Mouse (Mus musculus) gastrocnemius, adult 18-20 months (tissue): Measurements from ENCODE around the gene Msmp. TPM values are rescaled to one million over a fixed set of nuclear protein-coding genes. Genes with fewer than 3 reads are reported as not detected.
"Not testable (repeated sequence)": the region's sequence is repeated elsewhere in the genome, so short reads cannot be mapped to it uniquely, and the experiment has no call there.

ENCODE experiments used
- DNase-seq: peaks from one replicate; pipeline ENCODE4 v3.0.0; 2021; ENCODE audit warnings: low spot score
- total RNA-seq, 2 experiments: library from RNA; stranded (reverse); gene quantifications; 2 replicates each; pipeline ENCODE4 v1.2.3; 2021

The Msmp gene
- total RNA-seq, 2 experiments from 2014 or later = 0.55 TPM; not detected in 1

DNA sequence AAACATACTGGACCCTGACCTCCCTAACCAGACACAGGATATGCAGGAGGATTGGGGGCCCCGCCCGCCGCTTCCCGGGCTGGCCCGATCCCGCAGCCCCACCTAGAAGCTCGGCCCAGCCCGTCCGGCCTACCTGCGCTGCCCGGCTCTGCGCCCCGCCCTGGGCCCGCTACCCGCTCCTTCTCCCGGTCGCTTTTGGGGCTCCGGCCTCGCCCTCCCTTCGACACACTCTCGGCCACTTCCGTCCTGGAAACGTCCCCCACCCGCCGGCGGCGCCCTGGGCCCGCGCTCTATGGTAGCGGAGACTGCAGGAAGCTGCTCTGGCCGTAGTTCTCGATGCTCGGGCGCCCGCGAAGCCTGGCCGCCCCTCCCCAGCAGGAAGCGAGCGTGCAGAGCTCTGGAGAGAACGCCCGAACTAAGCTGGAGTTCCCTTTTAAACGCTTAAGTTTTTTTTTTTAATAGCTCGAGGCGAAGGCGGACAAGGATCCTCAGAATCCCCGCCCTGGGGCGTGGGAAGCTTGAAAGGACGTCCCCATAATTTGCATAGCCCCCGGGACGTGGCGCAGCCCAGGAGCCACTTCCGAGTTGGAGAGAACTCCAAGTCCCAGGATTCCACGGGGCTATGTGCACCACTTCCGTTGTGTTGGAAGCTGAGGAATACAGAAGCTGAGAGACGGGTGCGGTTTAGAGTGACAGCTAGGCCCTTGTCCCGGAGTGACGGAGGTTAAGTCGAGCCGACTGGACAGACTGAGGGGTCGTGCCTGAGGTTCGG lies 22.1 kb downstream of the Msmp start, which contains the start of the genes Creb3 and Tln1:
Gene Creb3, plus strand, starts transcription at position 336 of the 772 bp plus-strand sequence.
Gene Tln1, minus strand, starts transcription at position 695 of the 772 bp plus-strand sequence.
- DNase-seq = peak; percentile 96

DNA sequence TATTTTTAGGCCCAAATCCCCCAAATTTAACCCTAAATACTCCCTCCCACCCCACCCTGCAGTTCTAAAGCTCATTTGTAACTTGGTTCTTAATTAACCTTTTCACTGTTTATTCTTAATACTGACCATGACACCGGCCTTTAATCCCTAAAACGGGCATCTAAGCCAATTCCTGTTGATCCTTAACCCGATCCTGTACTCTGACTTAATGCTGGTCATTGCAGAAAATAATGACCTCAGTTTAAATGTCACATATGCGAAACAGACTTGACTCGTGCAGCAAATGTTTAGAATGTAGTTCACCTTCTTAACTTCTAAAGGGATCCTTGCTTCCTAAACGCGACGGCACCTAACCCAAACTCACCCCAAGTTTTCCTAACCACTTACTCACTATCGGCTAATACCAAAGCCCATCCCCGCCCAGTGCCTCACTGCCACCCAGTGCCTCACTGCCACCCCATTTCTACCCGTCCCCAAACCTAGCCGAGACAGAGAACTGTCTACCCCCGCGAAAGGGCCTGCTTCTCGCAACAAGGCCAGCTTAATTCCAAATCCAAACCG lies 22.8 kb downstream of the Msmp start:
- DNase-seq = no peak

DNA sequence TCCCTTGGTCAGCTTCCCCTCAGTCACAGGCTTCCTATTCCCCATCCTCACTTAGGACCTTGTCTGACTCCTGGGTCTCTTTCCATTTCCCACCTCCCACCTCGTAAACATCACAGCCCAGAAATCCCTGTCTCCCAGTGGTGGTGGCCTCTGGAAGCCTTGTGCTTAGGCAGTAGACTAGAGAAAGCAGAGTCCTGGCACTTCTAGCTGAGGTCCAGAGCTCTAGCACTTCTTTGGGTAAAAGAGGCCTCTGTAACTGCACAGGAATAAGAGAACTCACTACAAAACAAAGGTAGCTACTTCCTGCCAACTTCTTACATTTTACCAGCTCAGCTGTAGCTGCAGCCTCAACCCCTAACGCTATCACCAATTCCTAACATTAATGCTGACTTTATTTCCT lies 23.3 kb downstream of the Msmp start:
- no peak for DNase-seq

DNA sequence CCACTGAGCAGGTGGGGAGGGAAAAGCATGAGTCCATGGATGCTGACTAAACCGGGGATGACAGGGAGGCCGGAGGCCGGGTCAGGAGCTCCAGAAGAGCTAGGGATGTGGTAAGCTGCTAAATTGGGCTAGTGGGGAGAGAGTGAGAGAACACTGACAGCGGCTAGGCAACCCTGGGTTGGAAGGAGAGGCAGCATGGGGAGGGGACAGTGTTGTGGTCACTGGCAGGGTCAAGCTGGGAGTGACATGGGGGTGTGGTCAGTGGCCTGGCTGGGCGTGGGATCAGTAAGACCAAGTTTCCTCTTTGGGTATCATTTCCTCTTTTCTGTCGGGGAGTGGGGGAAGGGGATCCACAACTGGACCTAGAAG lies 24.1 kb downstream of the Msmp start:
- peak; percentile 61 for DNase-seq

DNA sequence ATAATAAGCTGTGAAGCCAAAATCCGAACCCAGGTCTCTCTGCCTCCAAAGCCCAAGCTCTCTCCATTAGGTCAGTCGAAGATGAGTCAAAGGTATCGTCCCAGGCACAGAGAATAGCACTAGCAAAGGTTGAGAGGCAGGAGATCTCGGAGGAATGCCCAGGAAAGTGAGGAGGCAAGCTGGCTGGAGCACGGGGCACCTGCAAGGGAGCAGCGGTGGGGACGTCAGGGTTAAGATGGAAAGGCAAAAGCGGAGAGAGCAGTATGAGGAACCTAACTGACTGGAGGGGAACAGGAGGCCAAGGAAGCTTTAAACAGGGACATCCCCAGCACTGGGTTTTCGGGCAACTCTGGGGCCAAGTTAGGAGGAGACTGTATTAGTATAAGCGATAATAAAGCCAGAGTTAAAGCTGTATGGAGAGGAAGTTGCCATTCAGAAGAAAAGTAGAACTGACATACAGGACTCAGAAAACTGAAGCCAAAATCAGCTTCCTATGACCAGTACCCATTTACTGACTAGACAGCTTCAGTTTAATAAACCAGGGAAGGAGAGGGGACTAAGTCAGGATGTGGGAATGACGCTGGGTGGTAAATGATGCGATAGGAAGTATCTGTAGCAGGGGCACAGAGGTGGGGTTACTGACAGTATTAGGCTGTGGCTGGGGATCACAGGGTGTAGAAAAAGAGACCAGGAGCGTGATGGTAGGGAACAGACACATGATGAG lies 24.6 kb downstream of the Msmp start:
- DNase-seq = no peak

DNA sequence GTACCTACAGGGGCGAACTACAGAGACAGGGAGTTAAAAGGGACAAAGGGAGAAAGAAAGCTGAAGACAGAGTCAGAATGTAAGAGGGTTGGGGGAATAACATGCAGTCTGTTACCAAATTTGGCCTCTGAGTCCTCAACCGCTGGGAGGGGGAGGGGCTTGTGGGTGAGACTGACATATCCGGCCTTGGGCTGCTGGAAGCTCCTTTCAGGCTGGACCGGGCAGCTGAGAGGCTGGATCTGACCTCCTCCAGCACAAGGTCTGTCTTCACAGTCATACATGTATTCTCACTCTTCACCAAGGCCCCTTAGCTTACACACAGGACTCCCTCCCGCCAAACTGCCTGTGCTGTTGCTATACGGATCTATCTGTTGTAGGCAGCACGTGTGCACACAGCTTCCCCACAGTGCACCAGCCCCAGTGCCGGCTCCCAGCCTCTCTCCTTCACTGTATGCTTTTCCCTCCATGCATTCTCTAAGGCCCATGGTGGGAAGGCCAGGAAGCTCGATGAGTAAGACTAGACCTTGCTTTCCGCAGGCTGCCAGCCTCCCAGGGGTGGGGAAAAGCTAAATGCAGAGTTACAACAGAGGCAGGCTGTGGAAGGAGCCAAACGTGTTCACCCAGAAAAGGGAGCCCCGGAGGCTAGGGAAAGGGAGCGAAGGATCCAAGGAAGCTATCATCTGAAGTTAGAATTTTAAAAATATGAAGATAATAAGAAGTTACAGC lies 25.5 kb downstream of the Msmp start:
- DNase-seq = peak; percentile 41

DNA sequence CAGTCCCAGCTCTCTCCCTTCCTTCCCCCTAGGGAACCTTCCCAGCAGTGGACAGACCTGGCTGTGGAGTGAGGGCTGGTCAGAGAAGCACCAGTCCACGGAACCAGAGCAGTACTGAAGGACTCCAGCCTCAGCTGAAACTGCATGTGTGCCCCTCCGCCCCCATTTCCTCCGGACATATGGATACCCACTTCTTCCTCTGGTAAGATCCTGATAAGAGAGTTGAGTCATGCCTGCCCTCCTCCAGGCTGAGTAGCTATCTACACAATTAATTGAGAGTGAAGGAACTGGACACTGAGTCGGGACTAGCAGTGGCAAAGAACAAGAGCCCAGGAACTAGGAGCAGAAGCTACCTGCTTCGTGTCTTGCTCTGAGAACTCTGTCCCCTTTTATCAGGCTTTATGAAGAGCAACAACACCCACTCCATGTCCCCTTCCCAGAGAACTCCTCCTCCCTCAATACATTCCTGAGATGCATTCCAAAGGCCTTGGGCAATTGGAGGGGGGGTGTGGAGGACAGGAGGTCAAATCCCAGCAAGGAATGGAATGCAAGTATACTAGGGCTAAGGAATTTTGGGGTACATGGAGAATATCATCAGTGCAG lies 26.2 kb downstream of the Msmp start:
- DNase-seq = no peak

DNA sequence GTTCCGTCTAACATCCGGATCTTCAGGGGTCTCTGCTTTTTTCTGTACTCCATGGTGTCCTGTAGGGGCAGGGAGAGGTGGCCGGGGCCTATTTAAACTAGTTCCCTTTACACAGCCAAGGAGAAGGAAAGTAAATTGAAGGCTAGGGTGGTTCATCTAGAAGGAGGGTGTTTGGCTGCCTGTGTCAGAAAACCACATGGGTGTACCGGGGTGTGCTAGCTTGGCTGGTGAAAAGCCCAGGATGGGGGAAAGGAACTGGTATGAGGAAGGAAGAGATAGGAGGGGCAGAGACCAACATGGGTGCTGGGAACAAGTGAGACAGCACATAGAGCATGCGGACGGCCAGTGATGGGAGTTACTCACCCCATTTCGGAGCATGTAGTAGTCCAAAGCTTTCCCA lies 28.4 kb downstream of the Msmp start:
- DNase-seq = no peak

DNA sequence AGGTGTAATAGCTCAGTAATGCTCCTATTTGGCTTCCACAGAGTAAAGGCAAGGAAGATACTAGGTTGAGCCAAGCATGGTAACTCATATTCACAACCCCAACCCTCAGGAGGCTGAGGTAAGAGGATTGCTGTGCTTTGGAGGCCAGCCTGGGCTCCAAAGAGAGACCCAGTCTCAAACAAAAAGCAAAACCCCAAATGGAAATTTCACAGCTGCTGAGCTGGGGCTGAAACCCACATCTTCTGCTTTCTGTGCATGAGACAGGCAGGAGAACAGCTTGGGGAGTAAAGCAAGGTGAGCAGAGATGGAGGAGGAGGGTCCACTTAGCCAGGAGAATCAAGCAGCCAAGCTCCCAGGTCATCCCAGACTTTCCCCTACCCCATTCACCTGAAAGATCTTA lies 30.4 kb downstream of the Msmp start:
- no peak for DNase-seq

DNA sequence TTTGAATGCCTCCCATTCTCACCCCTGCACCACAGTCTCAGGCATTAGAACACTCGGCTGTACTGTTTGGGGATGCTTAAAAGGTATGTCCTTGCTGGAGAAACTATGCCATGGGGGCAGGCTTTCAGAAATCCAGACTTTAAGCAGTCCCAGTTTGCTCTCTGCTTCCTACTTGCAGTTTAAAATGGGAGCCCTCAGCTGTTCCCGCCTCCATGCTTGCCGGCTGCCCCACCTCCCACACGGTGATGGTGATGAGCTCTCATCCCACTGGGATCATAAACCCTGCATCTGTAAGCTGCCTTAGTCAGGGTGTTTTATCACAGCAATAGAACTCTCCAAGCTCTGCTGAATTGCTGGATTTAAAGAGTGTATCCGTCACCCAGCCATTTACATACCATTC lies 31.9 kb downstream of the Msmp start:
- DNase-seq = no peak

DNA sequence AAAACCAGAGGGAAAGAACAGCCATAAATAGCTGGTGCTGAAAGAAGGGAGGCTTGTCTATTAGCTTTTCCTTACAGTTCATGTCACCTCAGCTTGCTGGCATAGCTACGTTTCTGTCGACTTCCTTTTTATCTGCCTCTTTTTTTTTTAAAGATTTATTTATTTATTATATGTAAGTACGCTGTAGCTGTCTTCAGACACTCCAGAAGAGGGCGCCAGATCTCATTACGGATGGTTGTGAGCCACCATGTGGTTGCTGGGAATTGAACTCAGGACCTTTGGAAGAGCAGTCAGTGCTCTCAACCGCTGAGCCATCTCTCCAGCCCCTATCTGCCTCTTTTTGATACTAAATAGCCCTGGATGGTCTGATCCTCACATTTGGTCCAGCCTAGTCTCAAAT lies 32.4 kb downstream of the Msmp start:
- DNase-seq = not testable (repeated sequence)

DNA sequence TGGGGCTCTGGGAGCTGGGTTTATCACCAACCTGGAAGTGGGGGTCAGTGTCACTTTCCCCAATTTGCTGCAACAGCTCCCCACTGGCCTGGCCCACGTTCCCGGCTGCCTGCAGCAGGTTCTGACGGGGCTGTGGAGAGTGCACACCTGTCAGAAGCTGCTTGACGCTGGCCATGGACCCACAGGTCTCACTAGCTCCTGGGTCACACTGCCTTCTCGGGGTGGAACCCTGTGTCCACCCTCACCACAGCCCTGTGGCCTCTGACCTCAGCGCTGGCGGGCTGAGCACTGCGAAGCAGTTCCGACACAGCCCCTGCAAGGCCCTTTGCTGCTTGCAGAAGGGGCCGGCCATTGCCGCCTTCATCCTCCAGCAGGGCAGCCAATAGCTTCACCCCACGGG lies 35.2 kb downstream of the Msmp start:
- no peak for DNase-seq

DNA sequence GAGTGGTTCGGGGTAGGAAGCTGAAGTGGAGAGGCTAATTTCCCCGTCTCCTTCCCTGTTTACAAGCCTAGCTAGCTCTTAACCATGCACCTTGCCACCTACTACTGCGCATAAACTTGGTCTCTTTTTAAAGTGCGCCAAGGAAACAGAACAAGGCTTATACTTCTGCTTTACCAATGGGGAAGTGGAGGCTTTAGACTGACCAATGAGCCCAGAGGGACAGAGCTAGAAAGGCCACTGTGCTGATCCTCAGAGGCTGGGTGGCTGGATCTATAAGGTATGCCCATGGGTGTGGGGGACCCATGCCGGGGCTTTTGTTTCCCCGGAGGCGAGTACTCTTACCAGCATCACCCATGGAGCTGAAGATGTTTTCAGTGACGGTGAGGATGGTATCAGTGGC lies 37.1 kb downstream of the Msmp start:
- DNase-seq = no peak

DNA sequence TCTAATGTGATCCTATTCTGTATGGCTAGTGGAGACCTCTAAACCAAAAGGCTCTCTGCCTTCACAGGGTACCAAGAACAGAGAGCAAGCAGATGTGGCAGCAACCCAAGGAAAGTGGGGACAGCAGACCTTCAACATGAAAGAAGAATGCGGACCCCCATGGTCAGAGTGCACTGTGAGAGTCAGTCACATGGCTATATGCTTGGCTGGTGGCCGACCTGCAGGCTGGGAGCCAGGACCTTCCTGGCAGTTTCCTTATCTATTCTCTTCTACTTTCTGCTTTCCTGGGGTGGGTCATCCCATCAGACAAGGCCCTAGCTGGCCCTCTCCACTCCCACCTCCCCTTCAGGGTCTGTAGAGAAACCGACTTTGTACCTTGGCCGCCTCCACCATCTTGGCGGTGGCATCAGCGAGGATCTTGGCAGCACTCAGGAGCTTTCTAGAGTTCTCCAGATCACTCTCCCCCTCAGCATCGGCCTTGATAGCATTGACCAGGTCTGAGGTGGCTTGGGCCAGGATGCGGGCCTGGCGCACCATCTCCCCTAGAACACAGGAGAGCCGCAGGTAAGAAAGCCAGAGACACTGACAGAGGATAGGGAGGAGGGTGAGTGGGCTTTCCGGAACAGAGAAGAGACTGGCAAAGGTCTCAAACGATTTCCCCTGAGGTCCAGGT lies 37.8 kb downstream of the Msmp start:
- DNase-seq = no peak

DNA sequence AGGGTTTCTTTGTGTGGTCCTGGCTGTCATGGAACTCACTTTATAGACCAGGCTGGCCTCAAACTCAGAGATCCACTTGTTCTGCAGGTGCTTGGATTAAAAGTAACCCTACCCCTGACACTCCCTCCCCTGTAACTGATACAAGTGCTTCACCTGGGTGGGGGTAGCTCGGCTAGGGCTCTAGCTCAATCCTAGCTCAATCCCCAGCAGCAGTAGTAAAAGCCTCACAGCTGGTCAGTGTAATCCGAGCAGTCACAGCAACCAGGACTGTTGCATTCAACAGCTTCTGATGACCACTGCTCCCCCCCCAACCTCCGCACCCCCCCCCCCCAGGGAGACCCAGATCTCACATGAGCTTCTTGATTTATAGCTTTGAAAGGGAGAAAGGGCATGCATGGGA lies 42.2 kb downstream of the Msmp start:
- no peak for DNase-seq

DNA sequence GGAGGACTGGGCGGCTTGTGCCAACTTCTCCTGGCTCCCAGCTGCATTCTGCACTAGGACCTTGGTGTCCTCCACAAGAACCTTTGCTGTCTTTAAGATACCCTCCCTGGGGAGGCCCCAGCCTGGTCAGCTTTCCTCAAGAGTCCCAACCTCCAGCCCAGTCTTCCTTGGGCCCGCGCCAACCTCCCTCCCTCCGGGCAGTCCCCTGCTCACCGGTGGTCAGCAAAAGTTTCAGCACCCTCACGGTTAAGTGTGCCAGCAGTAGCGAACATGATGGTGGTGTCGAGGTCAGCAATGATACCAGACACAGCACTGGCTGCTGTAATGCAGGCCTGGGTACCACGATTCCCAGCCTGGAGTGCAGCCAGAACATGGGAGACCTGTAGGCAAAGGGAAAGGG lies 48.3 kb downstream of the Msmp start:
- no peak for DNase-seq

DNA sequence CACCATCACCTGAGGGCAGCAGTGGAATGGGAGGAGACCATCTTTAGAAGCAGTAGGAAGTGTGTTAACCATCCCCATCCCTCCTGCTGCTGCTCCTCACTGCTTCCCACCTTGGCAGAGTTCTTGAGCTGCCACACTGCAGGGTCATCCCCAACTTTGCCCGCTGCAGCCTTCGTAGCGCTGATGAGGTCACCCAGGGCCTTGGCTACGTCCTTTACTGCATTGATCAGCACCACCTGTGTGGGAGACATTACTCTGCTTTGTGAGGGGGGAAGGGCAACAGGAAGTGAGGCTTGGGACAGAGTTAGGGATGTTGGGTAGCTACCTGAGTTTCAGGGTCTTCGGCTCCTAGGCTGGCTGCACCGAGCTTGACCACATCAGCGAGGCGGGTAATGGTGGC lies 48.7 kb downstream of the Msmp start:
- no peak for DNase-seq

DNA sequence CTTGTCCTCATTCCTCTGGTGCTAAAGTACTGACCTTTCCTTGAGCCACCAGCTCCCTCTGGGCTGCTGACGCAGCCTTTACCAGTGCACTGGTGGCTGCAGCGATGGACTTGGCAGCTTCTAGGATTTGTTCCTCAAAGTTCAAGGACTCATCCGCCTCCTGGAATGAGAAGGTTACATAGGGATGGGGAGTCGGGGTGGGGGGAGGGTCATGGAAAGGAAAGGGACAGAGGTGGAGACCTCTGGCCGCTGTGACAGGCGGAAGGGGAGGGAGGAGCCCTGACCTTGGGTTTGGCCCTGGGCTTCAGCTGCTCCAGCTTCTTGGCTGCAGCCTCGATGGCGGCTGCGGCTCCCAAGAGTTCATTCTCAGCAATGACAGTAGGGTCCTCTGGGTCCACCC lies 51.0 kb downstream of the Msmp start:
- no peak for DNase-seq
